Mouse (Mus musculus): ENCODE results near the gene Atp8a2.

- TF ChIP-seq CHD2 (IDR thresholded peaks at IDR 0.05; ENCODE audit: low read depth, low read length) (no peak), MAFK (IDR thresholded peaks at IDR 0.05; ENCODE audit: insufficient read depth, low read depth, low read length) (no peak), HCFC1 (IDR thresholded peaks at IDR 0.05; ENCODE audit: borderline replicate concordance, insufficient read depth, low read length) (no peak), ZC3H11A (IDR thresholded peaks at IDR 0.05; ENCODE audit: borderline replicate concordance, low read depth, low read length) (no peak)
Observed at GRCm38 (mm10) chr14:59723163-59723562, 473.8 kb downstream of the Atp8a2 start.
